Mouse (Mus musculus): ENCODE data around the gene Gm20388. TPM values are rescaled to one million over a fixed set of nuclear protein-coding genes. Genes with fewer than 3 reads are reported as not detected.
A peak's percentile ranks its signal among the peaks of the same experiment; 100 is the strongest.

Gene Gm20388
- polyA plus RNA-seq, 1 experiment from 2014 or later = not detected

DNA sequence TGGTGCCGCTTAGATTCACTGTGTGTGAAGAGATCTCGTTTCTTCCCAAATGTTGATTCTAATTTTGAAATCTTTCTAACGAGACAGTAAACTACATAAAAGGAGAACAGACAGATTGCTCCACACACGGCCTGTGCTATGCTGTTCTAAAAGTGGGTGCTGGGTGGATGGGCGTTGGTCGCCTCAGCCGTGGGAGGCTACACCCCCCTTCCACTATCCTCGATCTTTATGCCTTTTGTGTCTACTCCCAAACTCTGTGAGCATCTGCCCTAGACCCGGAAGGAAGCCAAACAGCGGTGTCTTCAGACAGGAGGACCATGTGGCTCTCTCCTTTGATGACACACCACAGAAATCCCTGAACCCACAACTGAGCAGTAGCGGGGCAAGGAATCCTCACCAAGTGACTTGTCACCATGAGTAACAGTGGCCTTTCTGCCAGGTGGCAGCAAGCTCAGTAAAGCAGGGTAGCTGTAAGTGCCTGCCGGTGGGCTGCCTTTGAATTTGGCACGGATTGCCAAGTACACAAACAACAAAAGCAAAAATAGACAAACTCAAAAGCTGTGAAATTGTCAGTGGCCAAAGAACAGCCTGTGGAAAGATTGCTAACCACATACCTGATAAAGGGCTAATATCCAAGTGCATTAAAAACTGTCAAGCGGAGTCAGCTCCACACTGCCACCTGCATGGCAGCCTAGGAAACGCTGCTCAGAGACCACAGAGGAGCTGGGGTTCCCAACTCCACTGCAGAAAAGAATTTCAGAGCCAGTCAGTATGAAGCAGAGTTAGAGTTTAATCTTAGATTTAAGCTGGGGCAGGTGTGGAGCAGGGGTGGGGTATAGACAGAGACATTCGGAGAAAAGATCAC is 3858.1 kb downstream of the Gm20388 start:
- no peak overlapping the region for H3K4me2 ChIP-seq (ENCODE audit: low read depth, severe bottlenecking)
- H3K4me3 ChIP-seq (ENCODE audit: low read depth, low read length) = no peak overlapping the region
- 67% methylated on average over 16 of the region's 16 CpGs for WGBS
- ATAC-seq (ENCODE audit: insufficient number of reproducible peaks, low FRiP score, low TSS enrichment, low read depth) (no peak), DNase-seq (ENCODE audit: low spot score) (peak; percentile 76)
- H3K4me1 ChIP-seq (ENCODE audit: control insufficient read depth, insufficient read depth, low read length) = no peaks in the 10 kb centered on the region
- no peak overlapping the region for H3K27ac ChIP-seq (replicated peaks; ENCODE audit: low read depth, low read length)
- H3K36me3 ChIP-seq (ENCODE audit: control insufficient read depth, insufficient read depth, low read length) = no peaks in the 10 kb centered on the region
- no peaks in the 10 kb centered on the region for H3K9me3 ChIP-seq (ENCODE audit: control insufficient read depth, low read length)
- no peaks in the 10 kb centered on the region for H3K27me3 ChIP-seq (ENCODE audit: control insufficient read depth, insufficient read depth, low read length)
- H3K9ac ChIP-seq (ENCODE audit: low read length) = no peak overlapping the region

DNA sequence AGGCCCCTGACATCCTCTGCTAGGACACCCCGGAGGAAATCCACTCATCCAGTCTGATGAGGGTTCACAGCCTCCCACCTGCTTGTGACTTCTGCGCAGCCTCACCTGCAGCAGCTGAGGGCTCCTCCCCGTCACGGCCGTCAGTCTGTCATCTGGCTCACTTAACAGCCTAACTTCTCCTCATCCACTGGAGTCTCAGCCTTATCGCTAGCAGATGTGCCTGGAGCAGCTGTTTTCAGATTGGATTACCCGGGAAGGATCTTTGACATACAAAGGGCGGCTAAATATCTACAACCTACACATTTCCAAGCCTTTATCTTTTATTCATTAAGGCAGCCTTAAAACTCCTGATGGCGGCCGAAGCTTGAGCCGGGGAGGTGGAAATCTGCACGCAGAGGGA is 3862.8 kb downstream of the Gm20388 start:
- no peak for ATAC-seq (ENCODE audit: insufficient number of reproducible peaks, low FRiP score, low TSS enrichment, low read depth)
- Histone ChIP-seq H3K9me3 (ENCODE audit: control insufficient read depth, low read length) (no peaks in the 10 kb centered on the region), H3K27me3 (ENCODE audit: control insufficient read depth, insufficient read depth, low read length) (no peaks in the 10 kb centered on the region), H3K9ac (ENCODE audit: low read length) (no peak overlapping the region), H3K36me3 (ENCODE audit: control insufficient read depth, insufficient read depth, low read length) (no peaks in the 10 kb centered on the region), H3K4me2 (ENCODE audit: low read depth, severe bottlenecking) (no peak overlapping the region), H3K4me1 (ENCODE audit: control insufficient read depth, insufficient read depth, low read length) (no peaks in the 10 kb centered on the region), H3K4me3 (ENCODE audit: low read depth, low read length) (no peak overlapping the region), H3K27ac (replicated peaks; ENCODE audit: low read depth, low read length) (no peak overlapping the region)
- no peak for DNase-seq (ENCODE audit: low spot score)
- 47% methylated on average over 12 of the region's 12 CpGs for WGBS

DNA sequence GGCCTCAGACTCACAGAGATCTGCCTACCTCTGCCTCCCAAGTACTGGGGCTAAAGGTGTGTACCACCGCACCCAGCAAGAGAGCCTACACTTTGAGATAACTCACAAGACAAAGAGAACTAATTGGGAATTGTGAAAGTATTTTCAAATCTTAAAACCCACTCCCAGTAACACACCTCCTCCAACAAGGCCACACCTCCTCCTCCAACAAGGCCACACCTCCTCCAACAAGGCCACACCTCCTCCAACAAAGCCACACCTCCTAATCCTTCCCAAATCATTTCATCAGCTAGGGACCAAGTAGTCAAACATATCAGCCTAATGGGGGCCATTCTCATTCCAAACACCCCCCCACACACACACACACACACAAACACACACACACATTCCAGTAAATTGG is 3863.8 kb downstream of the Gm20388 start:
- H3K9ac ChIP-seq (ENCODE audit: low read length) = no peak overlapping the region
- H3K4me1 ChIP-seq (ENCODE audit: control insufficient read depth, insufficient read depth, low read length) = no peaks in the 10 kb centered on the region
- no peaks in the 10 kb centered on the region for H3K27me3 ChIP-seq (ENCODE audit: control insufficient read depth, insufficient read depth, low read length)
- ATAC-seq (ENCODE audit: insufficient number of reproducible peaks, low FRiP score, low TSS enrichment, low read depth) = no peak
- WGBS = 100% methylated on average over 1 of the region's 1 CpGs
- no peaks in the 10 kb centered on the region for H3K36me3 ChIP-seq (ENCODE audit: control insufficient read depth, insufficient read depth, low read length)
- H3K4me3 ChIP-seq (ENCODE audit: low read depth, low read length) = no peak overlapping the region
- no peak overlapping the region for H3K4me2 ChIP-seq (ENCODE audit: low read depth, severe bottlenecking)
- no peak overlapping the region for H3K27ac ChIP-seq (replicated peaks; ENCODE audit: low read depth, low read length)
- H3K9me3 ChIP-seq (ENCODE audit: control insufficient read depth, low read length) = no peaks in the 10 kb centered on the region
- no peak for DNase-seq (ENCODE audit: low spot score)

DNA sequence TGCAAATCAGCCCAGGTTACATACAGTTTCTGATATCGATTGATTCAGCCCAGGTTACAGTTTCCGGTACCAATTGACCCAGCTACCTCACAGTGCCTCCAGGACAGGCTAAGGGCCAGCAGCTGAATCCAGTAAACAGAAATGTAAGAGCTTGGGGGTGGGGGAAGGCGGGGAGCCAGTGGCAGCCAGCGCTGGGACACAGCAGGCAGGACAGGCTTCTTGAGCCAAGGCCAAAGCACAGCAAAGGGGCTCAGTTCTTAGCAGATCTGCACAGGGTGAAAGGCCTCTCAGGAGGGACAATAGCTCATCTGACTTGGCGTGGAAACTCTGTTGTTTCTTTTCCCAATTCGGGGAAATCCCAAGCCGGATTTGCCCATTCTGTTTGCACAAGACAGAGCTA is 3866.7 kb downstream of the Gm20388 start:
- H3K36me3 ChIP-seq (ENCODE audit: control insufficient read depth, insufficient read depth, low read length) = no peaks in the 10 kb centered on the region
- no peak overlapping the region for H3K27ac ChIP-seq (replicated peaks; ENCODE audit: low read depth, low read length)
- H3K27me3 ChIP-seq (ENCODE audit: control insufficient read depth, insufficient read depth, low read length) = no peaks in the 10 kb centered on the region
- no peaks in the 10 kb centered on the region for H3K9me3 ChIP-seq (ENCODE audit: control insufficient read depth, low read length)
- H3K4me3 ChIP-seq (ENCODE audit: low read depth, low read length) = no peak overlapping the region
- DNase-seq (ENCODE audit: low spot score) (no peak), ATAC-seq (ENCODE audit: insufficient number of reproducible peaks, low FRiP score, low TSS enrichment, low read depth) (no peak)
- no peak overlapping the region for H3K4me2 ChIP-seq (ENCODE audit: low read depth, severe bottlenecking)
- H3K9ac ChIP-seq (ENCODE audit: low read length) = no peak overlapping the region
- H3K4me1 ChIP-seq (ENCODE audit: control insufficient read depth, insufficient read depth, low read length) = peaks cover 7% of the 10 kb centered on the region; the same call in 1 of the 2 replicates
- WGBS = 67% methylated on average over 7 of the region's 7 CpGs

DNA sequence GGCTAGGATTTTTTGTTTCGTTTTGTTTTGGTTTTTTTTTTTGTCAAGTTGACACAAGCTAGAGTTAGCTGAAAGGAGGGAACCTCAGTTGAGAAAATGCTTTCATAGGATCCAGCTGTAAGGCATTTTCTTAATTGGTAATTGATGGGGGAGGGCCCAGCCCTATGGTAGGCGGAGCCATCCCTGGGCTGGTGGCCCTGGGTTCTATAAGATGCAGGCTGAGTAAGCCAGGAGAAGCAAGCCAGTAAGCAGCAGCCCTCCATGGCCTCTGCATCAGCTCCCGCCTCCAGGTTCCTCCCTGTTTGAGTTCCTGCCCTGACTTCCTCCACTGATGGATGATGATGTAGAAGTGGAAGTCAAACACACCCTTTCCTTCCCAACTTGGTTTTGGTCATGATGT is 3869.8 kb downstream of the Gm20388 start:
- 50% methylated on average over 3 of the region's 3 CpGs for WGBS
- H3K36me3 ChIP-seq (ENCODE audit: control insufficient read depth, insufficient read depth, low read length) = no peaks in the 10 kb centered on the region
- H3K27me3 ChIP-seq (ENCODE audit: control insufficient read depth, insufficient read depth, low read length) = no peaks in the 10 kb centered on the region
- H3K9me3 ChIP-seq (ENCODE audit: control insufficient read depth, low read length) = no peaks in the 10 kb centered on the region
- H3K9ac ChIP-seq (ENCODE audit: low read length) = no peak overlapping the region
- H3K4me1 ChIP-seq (ENCODE audit: control insufficient read depth, insufficient read depth, low read length) = peaks cover 7% of the 10 kb centered on the region; the same call in 1 of the 2 replicates
- no peak overlapping the region for H3K4me3 ChIP-seq (ENCODE audit: low read depth, low read length)
- DNase-seq (ENCODE audit: low spot score) (no peak), ATAC-seq (ENCODE audit: insufficient number of reproducible peaks, low FRiP score, low TSS enrichment, low read depth) (no peak)
- H3K4me2 ChIP-seq (ENCODE audit: low read depth, severe bottlenecking) = no peak overlapping the region
- no peak overlapping the region for H3K27ac ChIP-seq (replicated peaks; ENCODE audit: low read depth, low read length)

DNA sequence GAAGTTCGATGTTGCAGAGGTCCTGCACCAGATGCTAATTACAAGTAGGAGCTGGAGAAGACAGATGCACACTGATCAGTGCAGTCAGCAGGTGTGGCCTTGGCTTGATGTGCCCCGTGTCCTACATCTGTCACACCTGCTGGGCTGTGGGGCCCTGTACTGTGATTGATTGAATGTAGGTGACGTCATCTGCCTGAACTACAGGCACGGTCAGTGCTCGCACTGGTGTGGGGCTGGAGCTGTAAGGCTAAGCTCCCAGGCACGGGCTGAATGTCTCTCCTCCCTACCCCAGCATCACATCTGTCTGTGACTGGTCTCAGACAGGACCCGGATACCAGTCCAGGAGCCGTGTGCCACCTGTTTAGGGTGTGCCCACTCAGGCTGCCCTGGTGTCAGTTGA is 3870.6 kb downstream of the Gm20388 start:
- no peaks in the 10 kb centered on the region for H3K27me3 ChIP-seq (ENCODE audit: control insufficient read depth, insufficient read depth, low read length)
- H3K4me3 ChIP-seq (ENCODE audit: low read depth, low read length) = no peak overlapping the region
- peaks cover 7% of the 10 kb centered on the region; the same call in 1 of the 2 replicates for H3K4me1 ChIP-seq (ENCODE audit: control insufficient read depth, insufficient read depth, low read length)
- H3K27ac ChIP-seq (replicated peaks; ENCODE audit: low read depth, low read length) = no peak overlapping the region
- ATAC-seq (ENCODE audit: insufficient number of reproducible peaks, low FRiP score, low TSS enrichment, low read depth) = 0 out of 2 replicates have a peak, but pooled peaks have one; percentile 40
- H3K9me3 ChIP-seq (ENCODE audit: control insufficient read depth, low read length) = no peaks in the 10 kb centered on the region
- no peak for DNase-seq (ENCODE audit: low spot score)
- no peaks in the 10 kb centered on the region for H3K36me3 ChIP-seq (ENCODE audit: control insufficient read depth, insufficient read depth, low read length)
- H3K4me2 ChIP-seq (ENCODE audit: low read depth, severe bottlenecking) = no peak overlapping the region
- 29% methylated on average over 8 of the region's 8 CpGs for WGBS
- H3K9ac ChIP-seq (ENCODE audit: low read length) = no peak overlapping the region

DNA sequence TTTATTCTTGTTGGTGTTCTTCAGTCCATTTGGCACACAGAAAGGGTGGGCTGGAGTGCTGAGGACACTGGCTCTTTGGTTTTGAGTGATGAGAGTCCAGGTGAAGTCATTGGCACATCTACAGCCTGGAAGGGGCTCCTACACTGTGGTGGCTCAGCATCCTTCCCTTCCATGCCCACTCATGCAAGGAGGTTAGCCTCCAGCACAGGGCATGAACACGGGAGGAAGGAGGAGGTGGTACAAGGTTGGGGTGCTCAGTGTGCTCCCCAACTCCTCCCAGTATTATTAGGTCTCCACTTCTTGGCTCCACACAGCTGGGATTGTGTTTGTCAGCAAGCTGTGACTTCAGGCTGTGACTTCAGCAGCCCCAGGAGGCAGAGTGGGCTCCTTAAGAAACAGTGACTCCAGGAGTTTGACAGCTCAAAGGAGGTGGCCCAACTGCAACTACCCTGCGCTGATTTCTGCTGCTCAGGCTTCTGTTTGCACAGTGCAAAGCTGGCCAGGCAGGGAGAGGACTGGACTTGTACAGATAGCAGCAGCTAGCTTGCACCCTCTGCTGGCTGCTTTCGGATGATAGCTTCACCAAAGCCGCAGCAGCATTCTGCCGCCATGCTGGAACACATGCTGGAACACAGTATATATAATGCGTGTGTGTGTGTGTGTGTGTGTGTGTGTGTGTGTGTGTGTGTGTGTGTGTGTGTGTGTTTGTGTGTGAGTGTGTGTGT is 3873.0 kb downstream of the Gm20388 start:
- no peaks in the 10 kb centered on the region for H3K9me3 ChIP-seq (ENCODE audit: control insufficient read depth, low read length)
- H3K27me3 ChIP-seq (ENCODE audit: control insufficient read depth, insufficient read depth, low read length) = no peaks in the 10 kb centered on the region
- H3K9ac ChIP-seq (ENCODE audit: low read length) = no peak overlapping the region
- 12% methylated on average over 6 of the region's 6 CpGs for WGBS
- no peak overlapping the region for H3K4me2 ChIP-seq (ENCODE audit: low read depth, severe bottlenecking)
- DNase-seq (ENCODE audit: low spot score) = peak; percentile 90
- H3K4me3 ChIP-seq (ENCODE audit: low read depth, low read length) = no peak overlapping the region
- ATAC-seq (ENCODE audit: insufficient number of reproducible peaks, low FRiP score, low TSS enrichment, low read depth) = peak; percentile 64; the same call in 1 of the 2 replicates
- H3K27ac ChIP-seq (replicated peaks; ENCODE audit: low read depth, low read length) = no peak overlapping the region
- H3K4me1 ChIP-seq (ENCODE audit: control insufficient read depth, insufficient read depth, low read length) = peaks cover 7% of the 10 kb centered on the region; the same call in 1 of the 2 replicates
- no peaks in the 10 kb centered on the region for H3K36me3 ChIP-seq (ENCODE audit: control insufficient read depth, insufficient read depth, low read length)

DNA sequence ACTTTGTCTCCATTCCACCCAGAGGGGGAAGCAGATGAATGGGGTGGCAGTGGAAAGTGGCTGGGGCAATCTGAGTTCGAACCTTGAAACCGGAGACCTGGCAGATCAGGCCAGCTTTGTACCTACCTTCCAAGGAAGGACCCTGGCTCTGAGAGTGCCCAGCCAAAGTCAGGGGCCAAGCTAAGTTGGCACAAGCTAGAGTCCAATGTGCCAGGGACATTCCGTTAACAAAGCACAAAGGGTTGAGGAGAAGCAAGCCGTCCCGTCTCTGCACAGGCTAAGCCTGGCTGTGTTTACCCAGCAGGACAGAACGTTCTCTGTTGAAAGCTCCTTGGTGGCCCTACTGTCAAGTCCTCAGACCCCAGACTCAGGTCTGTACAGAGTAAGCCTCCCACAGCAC is 3875.5 kb downstream of the Gm20388 start:
- no peaks in the 10 kb centered on the region for H3K27me3 ChIP-seq (ENCODE audit: control insufficient read depth, insufficient read depth, low read length)
- H3K27ac ChIP-seq (replicated peaks; ENCODE audit: low read depth, low read length) = no peak overlapping the region
- H3K4me2 ChIP-seq (ENCODE audit: low read depth, severe bottlenecking) = no peak overlapping the region
- H3K36me3 ChIP-seq (ENCODE audit: control insufficient read depth, insufficient read depth, low read length) = no peaks in the 10 kb centered on the region
- WGBS = 85% methylated on average over 6 of the region's 6 CpGs
- DNase-seq (ENCODE audit: low spot score) (no peak), ATAC-seq (ENCODE audit: insufficient number of reproducible peaks, low FRiP score, low TSS enrichment, low read depth) (no peak)
- peaks cover 3% of the 10 kb centered on the region; the same call in 1 of the 2 replicates for H3K4me1 ChIP-seq (ENCODE audit: control insufficient read depth, insufficient read depth, low read length)
- no peak overlapping the region for H3K9ac ChIP-seq (ENCODE audit: low read length)
- no peaks in the 10 kb centered on the region for H3K9me3 ChIP-seq (ENCODE audit: control insufficient read depth, low read length)
- H3K4me3 ChIP-seq (ENCODE audit: low read depth, low read length) = no peak overlapping the region
